Mouse (Mus musculus): ENCODE measurements around the gene Ephb1.

Ephb1 gene

GRCm38 (mm10) chr9:101945326-101945725 is 409.2 kb downstream of the Ephb1 start:
- no peak for TF ChIP-seq GATA4 (IDR thresholded peaks at IDR 0.05; ENCODE audit: insufficient replicate concordance, low read length)

- no peak for TF ChIP-seq GATA4 (IDR thresholded peaks at IDR 0.05; ENCODE audit: insufficient replicate concordance, low read length)
These were observed 412.3 kb downstream of the Ephb1 start for GRCm38 (mm10) chr9:101942058-101942669.

- TF ChIP-seq GATA4 (IDR thresholded peaks at IDR 0.05; ENCODE audit: insufficient replicate concordance, low read length), result no peak
These were observed 414.3 kb downstream of the Ephb1 start for GRCm38 (mm10) chr9:101940182-101940581.

- no peak for TF ChIP-seq GATA4 (IDR thresholded peaks at IDR 0.05; ENCODE audit: insufficient replicate concordance, low read length)
These were observed 415.5 kb downstream of the Ephb1 start for GRCm38 (mm10) chr9:101939006-101939405.

GRCm38 (mm10) chr9:101938066-101938465 is 416.4 kb downstream of the Ephb1 start:
- TF ChIP-seq GATA4 (IDR thresholded peaks at IDR 0.05; ENCODE audit: insufficient replicate concordance, low read length), result no peak

- TF ChIP-seq GATA4 (IDR thresholded peaks at IDR 0.05; ENCODE audit: insufficient replicate concordance, low read length), result no peak
These were observed 419.6 kb downstream of the Ephb1 start for GRCm38 (mm10) chr9:101934887-101935286.

- TF ChIP-seq GATA4 (IDR thresholded peaks at IDR 0.05; ENCODE audit: insufficient replicate concordance, low read length), result no peak
These were observed 420.4 kb downstream of the Ephb1 start for GRCm38 (mm10) chr9:101933946-101934573.

GRCm38 (mm10) chr9:101924829-101925228 is 429.7 kb downstream of the Ephb1 start:
- TF ChIP-seq GATA4 (IDR thresholded peaks at IDR 0.05; ENCODE audit: insufficient replicate concordance, low read length), result no peak

- no peak for TF ChIP-seq GATA4 (IDR thresholded peaks at IDR 0.05; ENCODE audit: insufficient replicate concordance, low read length)
These were observed 431.6 kb downstream of the Ephb1 start for GRCm38 (mm10) chr9:101922846-101923245.

- no peak for TF ChIP-seq GATA4 (IDR thresholded peaks at IDR 0.05; ENCODE audit: insufficient replicate concordance, low read length)
These were observed 435.2 kb downstream of the Ephb1 start for GRCm38 (mm10) chr9:101919324-101919723.

GRCm38 (mm10) chr9:101918771-101919170 is 435.7 kb downstream of the Ephb1 start:
- TF ChIP-seq GATA4 (IDR thresholded peaks at IDR 0.05; ENCODE audit: insufficient replicate concordance, low read length), result no peak

GRCm38 (mm10) chr9:101915082-101915481 is 439.4 kb downstream of the Ephb1 start:
- TF ChIP-seq GATA4 (IDR thresholded peaks at IDR 0.05; ENCODE audit: insufficient replicate concordance, low read length), result no peak

GRCm38 (mm10) chr9:101911176-101911866 is 443.2 kb downstream of the Ephb1 start:
- TF ChIP-seq GATA4 (IDR thresholded peaks at IDR 0.05; ENCODE audit: insufficient replicate concordance, low read length), result no peak

GRCm38 (mm10) chr9:101909491-101909890 is 445.0 kb downstream of the Ephb1 start:
- TF ChIP-seq GATA4 (IDR thresholded peaks at IDR 0.05; ENCODE audit: insufficient replicate concordance, low read length), result no peak

- TF ChIP-seq GATA4 (IDR thresholded peaks at IDR 0.05; ENCODE audit: insufficient replicate concordance, low read length), result no peak
These were observed 445.6 kb downstream of the Ephb1 start for GRCm38 (mm10) chr9:101908849-101909248.

GRCm38 (mm10) chr9:101907747-101908255 is 446.7 kb downstream of the Ephb1 start:
- TF ChIP-seq GATA4 (IDR thresholded peaks at IDR 0.05; ENCODE audit: insufficient replicate concordance, low read length), result no peak
